Mouse (Mus musculus) ES-CJ7 (cell line): Measurements from ENCODE around the gene Smurf1.

ENCODE experiments used
- DNase-seq: peaks from one replicate; pipeline ENCODE4 v3.0.0; 2011; ENCODE audit warnings: low read depth, low spot score

The Smurf1 gene

GRCm38 (mm10) chr5:144914433-144914906 is 51.2 kb downstream of the Smurf1 start:
- no peak for DNase-seq

GRCm38 (mm10) chr5:144913923-144914322 is 51.7 kb downstream of the Smurf1 start:
- DNase-seq, result no peak

DNA sequence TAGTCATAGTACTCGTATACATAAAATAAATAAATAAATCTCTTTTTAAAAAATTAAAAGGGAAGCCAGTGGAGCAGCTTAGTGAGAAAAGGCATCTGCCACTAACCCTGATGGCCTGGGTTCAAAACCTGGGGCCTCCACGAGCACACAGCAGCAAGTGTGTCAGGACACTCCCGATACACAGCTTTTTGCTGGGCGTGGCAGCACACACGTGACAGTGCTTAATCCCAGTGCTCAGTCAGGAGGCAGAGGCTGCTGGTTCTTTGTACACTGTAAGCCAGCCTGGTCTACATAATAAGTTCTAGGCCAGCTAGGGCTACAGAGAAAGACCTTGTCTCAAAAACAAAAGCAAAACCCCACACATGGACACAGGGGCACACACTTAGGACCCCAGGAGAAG is 52.3 kb downstream of the Smurf1 start:
- DNase-seq, result peak; percentile 30

- peak; percentile 75 for DNase-seq
These were observed 52.9 kb downstream of the Smurf1 start for GRCm38 (mm10) chr5:144912519-144913310.

DNA sequence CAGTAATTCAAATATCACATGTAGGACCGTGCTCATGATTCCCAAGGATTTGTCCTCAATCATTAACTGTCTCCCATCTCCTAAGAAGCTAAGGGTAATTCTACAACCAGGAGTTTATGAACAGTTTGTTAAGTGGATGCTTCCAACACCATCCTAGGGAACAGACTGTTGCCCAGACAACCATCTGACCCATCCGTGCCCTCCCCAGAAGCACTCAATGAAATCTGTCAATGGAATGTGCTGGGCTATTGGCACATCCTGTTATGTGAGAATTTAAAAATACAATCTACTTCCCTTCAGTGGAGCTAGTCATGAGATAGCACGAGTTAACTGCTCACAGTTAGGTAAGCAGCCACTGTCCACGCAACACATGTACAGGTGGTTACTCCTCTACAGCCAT is 56.1 kb downstream of the Smurf1 start:
- no peak for DNase-seq

DNA sequence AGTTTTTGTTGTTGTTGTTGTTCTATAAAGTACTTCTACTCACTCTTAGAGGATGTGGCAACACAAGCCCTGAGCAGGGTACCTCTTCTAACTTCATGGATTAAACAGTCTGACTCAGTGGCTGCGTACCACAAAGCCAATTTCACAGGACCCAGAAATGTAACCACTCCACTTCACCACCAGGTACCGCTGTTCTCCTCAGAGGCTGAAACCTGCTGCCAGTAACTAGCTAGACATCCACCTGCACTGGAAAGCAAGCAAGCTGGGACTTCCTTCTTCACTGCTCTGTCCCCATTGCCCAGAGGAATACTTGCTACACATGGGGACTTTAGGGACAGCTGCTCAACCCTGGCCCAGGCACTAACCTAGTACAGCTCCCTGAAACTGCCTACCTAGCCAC is 58.1 kb downstream of the Smurf1 start:
- DNase-seq, result peak; percentile 55

DNA sequence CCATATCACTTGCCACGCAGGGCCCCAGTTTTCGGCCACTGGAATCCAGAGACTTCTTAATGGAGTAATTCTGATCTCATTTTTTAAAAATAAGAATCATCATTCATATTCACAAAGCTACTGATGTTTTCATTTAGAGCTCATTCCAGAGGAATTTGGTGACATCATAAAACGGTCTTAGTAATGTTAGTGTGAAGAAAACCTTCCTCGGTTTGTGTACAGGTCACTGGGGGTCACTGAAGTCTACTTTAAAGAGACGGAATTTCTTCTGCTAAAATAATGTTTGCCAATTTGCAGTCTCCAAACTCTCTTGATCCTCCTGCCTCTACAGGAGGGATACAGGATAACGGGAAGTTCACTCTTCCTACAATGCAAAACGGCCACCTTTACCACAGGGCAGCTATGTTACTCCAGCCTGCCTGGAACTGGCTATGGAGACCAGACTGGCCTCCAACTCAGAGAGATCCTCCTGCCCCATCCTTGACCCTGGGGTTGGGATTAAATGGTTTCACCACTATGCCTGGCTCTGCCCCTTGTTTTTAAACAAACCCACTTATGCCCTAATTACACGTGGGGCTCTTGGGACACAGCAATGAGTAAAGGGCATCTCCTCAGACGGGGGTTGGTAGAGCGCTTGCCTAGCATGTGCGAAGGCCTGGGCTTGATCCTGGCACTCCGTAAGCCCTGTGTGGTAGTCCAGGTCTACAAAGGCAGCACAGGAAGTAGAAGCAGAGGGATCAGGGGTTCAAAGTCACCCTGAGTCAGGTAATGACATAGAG is 61.1 kb downstream of the Smurf1 start:
- no peak for DNase-seq

- DNase-seq, result no peak
These were observed 63.9 kb downstream of the Smurf1 start for GRCm38 (mm10) chr5:144901791-144902190.

DNA sequence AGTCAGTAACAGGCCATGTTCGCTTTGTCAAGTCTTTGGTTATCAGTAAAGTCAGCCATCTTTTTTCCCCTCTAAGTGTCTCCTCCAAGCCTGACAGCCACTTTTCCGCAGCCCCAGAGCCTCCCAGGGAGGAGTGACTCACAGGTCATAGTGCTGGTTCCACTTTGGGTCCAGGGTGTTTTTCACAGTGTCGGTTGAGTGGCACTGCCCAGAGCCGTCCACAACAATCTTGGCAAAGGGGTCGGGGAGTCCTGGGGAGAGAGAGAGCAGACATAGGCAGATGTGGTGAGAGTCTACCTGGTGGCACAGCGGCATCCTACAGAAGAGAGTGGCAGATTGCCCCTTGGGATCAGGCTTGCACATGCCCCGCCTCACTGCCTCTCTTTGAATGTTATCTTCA is 64.6 kb downstream of the Smurf1 start:
- no peak for DNase-seq

DNA sequence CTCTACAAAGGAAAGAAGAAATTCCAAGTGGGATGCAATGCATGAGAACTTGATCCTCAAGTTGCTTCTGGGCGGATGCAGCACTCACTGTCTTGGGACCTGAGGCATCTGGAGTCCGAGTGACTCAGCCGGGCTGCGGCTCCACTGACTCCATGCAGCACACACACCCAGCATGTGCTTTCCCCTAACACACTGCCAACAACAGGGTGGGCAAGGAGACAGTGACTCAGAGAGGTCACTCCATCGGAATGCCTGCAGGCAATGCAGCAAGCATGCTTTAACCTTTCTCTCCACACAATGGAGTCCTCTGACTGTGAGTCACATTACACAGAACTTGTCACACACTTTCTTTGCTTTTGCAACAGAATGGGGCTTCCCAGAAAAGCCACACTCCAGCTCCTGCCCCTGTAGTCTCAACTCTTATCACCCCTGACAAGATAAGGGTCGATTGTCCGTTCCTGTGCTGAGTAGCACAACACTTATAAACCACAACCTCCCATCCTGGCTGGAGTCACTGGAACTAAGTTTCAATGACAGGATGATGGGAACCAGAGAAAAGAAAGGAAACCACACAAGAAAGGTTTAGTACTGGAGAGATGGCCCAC is 67.1 kb downstream of the Smurf1 start:
- DNase-seq, result no peak

DNA sequence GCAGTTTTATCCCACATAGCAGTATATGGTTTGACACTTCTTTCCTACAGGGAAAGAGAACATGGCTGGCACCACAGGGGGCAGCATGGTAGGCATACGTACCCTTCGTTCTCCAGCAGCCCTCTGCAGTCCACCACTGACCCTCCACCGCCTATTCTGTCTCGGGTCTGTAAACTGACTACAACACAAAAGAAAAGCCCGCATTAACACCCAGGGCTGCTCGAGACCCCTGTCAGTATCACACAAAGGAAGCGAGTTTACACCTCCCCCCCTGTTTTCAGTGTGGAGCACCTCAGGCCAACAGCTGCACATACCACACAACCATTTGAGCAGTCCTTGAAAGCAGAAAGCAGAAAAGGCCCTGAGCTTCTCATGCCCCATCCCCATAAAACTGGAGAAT is 67.8 kb downstream of the Smurf1 start:
- DNase-seq, result no peak

DNA sequence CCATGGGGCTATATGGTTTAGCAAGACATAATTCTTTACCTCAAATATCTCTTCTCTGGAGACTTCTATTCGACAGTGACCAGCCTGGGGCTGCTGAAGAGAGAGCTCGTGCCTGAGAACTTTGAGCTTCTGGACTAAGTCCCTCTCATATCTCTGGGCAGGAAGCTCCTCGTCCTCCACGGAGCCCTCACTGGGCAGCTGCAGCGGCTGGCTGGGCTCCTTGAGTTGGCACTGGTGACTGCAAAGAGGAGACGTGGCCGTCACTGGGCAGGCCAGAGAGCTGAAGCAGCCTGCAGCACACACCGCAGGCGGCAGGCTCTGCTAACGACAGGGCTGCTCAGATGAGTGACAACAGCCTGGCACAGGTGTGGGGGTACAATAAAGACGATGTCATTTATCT is 74.4 kb downstream of the Smurf1 start:
- no peak for DNase-seq

DNA sequence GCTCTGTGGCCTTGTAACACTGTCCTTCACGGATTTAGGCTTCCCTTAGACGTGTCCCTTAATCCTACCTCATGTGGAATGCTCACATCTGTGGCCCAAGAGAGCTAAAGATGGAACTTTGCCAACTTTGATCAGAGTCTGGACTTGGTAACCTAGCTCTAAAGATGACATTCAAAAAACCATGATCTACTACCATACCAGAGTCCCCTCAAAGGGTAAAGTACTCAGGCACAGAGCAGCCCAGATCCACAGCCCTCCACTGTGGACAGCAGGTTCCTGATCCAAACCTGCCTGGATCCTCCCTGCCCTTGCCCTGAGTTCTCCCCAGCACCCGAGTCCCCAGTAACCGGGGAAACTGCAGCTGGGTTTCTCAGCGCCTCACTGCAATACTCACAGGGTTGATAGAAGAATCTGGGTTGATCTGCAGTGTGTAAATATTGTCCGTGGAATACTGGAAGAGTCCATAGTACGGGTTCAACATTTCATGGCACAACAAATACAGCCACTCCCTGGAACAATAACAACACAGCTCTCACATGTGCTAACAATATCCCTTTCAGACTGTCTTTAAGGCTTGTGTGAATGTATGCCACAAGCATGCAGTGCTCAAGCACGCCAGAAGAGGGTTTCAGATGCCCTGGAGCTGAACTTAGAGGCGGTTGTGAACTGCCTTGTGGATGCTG is 79.5 kb downstream of the Smurf1 start:
- no peak for DNase-seq

DNA sequence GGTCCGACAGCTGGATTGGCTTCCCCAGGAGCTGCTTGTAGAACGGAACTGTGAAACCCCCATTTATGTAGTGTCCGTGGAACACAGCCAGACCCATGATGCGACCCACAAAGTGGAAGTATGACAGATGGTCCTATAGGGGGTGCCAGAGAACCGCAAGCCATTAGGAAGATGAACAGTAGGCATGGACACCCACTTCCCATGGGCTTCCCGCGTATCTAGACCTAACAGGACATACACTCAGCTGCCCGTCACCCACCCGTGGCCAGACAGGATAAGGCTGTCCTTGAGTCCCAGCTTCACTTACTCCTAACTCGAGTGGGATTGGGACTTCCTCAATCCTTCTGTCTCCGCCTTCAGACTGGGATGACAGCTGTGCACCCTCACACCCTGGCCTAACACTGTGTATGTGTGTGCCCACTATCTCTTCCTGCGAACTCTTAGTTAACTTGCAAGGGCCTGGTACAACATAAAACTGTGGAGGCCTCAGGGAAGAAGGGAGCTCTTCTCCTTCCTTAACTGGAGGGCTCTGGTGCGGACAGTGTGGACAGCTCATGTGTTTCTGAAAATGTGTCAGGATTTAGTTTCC is 80.9 kb downstream of the Smurf1 start:
- peak; percentile 25 for DNase-seq

DNA sequence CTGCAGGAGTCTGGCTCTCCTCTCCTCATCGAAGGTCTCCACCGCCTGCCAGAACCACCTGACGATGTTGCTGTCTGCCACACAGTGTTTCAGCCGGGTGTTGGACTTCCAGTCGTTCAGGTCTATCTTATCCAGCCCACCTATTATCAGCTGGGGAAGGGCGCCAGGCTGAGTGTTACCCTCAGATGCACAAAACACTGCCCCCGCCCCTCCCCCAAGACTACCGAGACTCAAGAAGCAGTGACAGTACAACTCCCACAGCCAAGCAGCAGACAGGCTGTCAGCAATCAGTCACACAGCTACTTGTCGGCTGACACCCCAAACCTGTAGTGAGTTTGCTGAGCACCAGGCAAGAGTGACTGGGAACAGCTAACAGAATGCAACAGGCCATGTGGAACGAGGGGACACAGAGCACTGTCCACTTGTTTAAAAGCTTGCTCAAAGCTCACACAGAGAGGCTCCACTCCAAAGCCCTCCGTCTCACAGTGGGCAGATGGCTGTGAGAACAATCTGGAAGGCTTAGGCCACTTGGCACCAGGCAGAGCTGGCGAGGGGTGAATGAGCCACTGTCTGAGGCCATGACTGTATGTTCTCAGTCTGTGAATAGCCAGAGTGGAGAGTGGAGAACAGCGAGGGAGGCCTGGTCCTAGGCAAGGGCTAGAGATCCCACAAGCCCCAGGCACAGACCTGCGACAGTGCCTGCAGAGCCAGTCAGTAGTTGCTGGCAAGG is 83.8 kb downstream of the Smurf1 start:
- DNase-seq, result no peak

DNA sequence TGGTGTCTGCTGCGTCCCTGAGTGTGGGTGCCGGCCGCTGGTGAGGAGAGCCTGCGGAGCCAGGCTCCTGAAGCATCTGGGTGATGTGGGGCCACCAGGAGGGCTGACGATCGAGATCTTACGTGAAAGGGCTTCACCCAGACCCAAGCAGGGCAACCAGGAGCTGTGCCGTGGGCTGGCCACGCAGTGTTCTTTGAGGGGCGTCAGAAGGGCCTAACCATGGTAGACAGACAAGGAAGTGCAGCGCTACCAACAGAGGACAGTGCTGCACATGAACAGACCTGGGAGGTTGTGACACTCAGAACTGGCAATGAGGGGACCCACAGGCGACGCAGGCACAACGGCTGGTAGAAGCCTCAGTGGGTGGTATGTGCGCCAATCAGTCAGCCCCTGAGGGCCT is 88.6 kb downstream of the Smurf1 start:
- no peak for DNase-seq

DNA sequence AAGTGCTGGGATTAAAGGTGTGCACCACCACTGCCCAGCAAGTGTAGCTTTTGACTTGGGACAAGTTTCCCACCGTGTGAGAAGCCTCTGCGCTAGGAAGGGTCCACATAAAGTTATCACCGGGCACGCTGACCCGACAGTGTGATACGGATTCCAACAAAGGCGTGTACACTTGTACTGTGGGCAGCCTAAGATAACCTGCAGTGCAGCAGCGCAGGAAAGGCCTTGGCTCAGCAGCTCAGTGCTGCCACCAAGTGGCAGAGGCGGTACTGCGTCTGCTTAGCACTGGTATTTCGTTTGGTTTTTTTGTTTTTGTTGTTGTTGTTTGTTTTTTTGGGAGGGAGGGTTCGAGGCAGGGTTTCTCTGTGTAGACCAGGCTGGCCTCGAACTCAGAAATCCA is 89.8 kb downstream of the Smurf1 start:
- peak; percentile 72 for DNase-seq

DNA sequence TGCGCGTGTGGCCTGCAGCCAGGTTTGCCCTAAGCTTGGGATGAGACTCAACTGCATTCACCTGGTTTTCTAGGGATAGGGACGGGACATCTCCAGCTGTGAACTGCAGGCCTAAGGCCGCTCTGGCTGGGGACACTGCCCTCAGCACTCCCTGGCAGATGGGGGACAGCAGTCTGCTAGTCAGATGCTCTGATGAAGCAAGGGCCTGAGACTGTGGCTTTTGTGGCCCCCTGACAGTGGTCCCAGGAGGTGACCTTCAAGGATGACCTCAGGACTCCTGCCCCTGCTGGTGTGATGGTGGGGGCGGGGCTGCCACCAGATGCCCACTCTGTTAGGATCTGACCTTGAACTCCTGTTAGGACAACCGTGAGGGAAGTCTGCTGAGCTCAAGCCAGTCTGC is 90.4 kb downstream of the Smurf1 start:
- DNase-seq, result no peak

DNA sequence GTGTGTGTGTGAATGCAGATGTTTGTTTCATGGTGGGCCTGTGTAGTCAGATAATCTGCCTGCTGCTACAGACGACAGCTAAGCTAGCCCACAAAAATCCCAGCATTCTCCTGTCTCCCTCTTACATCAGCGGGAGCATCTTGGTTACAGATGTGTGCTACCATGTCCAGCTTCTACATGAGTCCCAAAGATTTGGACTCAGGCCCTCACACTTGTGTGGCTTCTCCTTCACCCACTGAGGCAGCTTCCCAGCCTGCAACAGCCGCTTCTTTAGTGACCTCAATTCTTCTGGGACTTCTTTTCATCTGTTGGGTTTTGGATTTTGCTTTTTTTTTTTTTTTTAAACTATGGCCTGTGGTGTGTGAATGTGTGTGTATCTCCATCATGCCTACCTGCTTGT is 92.8 kb downstream of the Smurf1 start:
- DNase-seq, result no peak

DNA sequence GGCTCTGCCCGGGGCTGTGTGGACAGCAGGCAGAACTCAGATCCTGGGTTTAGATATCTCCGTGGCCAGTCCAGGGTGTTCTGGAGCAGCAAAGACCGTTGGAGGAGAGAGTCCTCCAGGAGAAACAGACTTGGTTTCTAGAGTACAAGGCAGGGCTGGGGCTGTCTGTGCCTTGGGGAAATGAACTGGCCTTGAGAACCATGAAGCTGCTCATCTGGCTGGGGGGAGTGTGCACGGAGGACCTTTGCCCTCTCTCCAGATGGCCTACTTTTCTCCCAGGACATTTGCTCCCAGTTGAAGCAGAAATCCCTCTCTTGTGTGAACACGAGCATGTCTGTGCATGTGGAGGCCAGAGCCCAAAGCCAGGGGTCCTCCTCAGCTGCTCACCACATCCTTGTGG is 93.3 kb downstream of the Smurf1 start:
- no peak for DNase-seq

DNA sequence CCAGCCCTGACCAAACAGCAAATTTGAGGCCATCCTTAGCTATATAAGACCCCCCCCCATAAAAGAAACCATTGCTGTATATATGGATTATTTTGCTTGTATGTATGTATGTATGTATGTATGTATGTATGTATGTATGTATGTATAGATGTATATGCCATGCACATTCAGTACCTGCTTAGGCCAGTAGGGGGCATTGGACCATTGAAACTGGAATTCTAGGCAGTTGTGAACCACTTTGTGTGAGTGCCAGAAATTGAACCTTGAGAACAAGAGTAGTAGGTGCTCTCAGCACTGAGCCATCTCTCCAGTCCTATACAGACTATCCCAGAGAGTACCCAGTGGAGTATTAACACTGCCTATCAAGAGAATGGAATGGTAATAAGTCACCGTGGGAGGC is 93.9 kb downstream of the Smurf1 start:
- DNase-seq, result peak; percentile 60
